25 mouse cellular contexts compared by ENCODE assay signal in genomic region chr17:46118423-46118850, GRCm38 (mm10). TPM values are rescaled to one million over a fixed set of nuclear protein-coding genes. Genes with fewer than 3 reads are reported as not detected.
DNase-seq lines count a peak whose midpoint lies in the region; ATAC-seq and TF ChIP-seq lines count a peak whose summit lies in the region.
"Had no signal": no experiment of that assay in that cellular context is flagged by ENCODE, and none has a peak within 500 bp of the region (broad histone marks: within the 10 kb centered on the region; RNA-seq: fewer than 3 reads in every experiment).

No protein-coding gene starts in this region.

- TF ChIP-seq CTCF in gastrocnemius, adult 2 months (IDR thresholded peaks at IDR 0.05), result no peak
- no peak for TF ChIP-seq CTCF in brain, embryonic 14.5 days (IDR thresholded peaks at IDR 0.05; ENCODE audit: borderline replicate concordance, extremely low read depth, insufficient read depth, insufficient read length)

- H3K9ac ChIP-seq in kidney, embryonic 16.5 days (replicated peaks; ENCODE audit: low read length), result no peak overlapping the region
- H3K9ac ChIP-seq: embryonic facial prominence, embryonic 12.5 days; forebrain, embryonic 12.5 days; liver, postnatal 0 days; midbrain, embryonic 13.5 days; neural tube, embryonic 15.5 days had no signal

- peak overlapping the region; percentile 74 for H3K27ac ChIP-seq in gastrocnemius, adult 2 months
- H3K27ac ChIP-seq in kidney, embryonic 16.5 days (ENCODE audit: low read length), result peak overlapping the region; percentile 26; the same call in 1 of the 2 replicates
- H3K27ac ChIP-seq: embryonic facial prominence, embryonic 12.5 days; forebrain, embryonic 12.5 days; hindbrain, postnatal 0 days; midbrain, embryonic 13.5 days; neural tube, embryonic 15.5 days had no signal

- H3K4me3 ChIP-seq in gastrocnemius, adult 2 months, result peak overlapping the region; percentile 19; the same call in 1 of the 2 replicates
- no peak overlapping the region for H3K4me3 ChIP-seq in kidney, embryonic 16.5 days (ENCODE audit: low read length)
- H3K4me3 ChIP-seq: embryonic facial prominence, embryonic 12.5 days; erythroblast, embryonic 14.5 days; forebrain, embryonic 12.5 days; megakaryocyte, embryonic 14.5 days; midbrain, embryonic 13.5 days; myocyte; neural tube, embryonic 15.5 days had no signal

- H3K9me3 ChIP-seq in kidney, embryonic 16.5 days (ENCODE audit: low read length), result no peaks in the 10 kb centered on the region
- H3K9me3 ChIP-seq: embryonic facial prominence, embryonic 12.5 days; forebrain, embryonic 12.5 days; megakaryocyte, embryonic 14.5 days; midbrain, embryonic 13.5 days; neural tube, embryonic 15.5 days had no signal

- no peak for TF ChIP-seq POLR2A in brain, embryonic 14.5 days (IDR thresholded peaks at IDR 0.05; ENCODE audit: borderline replicate concordance, extremely low read depth, insufficient read depth, insufficient read length, poor library complexity, severe bottlenecking)

- H3K27me3 ChIP-seq in kidney, embryonic 16.5 days (ENCODE audit: insufficient read depth, low read length), result no peaks in the 10 kb centered on the region
- H3K27me3 ChIP-seq: embryonic facial prominence, embryonic 12.5 days; forebrain, embryonic 12.5 days; megakaryocyte, embryonic 14.5 days; midbrain, embryonic 13.5 days; neural tube, embryonic 15.5 days; Patski had no signal

- ATAC-seq in kidney, embryonic 16.5 days (ENCODE audit: low FRiP score, low TSS enrichment), result no peak; the same call in 1 of the 2 replicates
- ATAC-seq: hindbrain, postnatal 0 days; liver, postnatal 0 days; midbrain, embryonic 13.5 days; Patski had no signal

- peaks cover 37% of the 10 kb centered on the region for H3K36me3 ChIP-seq in kidney, embryonic 16.5 days (ENCODE audit: insufficient read depth, low read length)

- no peak for DNase-seq in gastrocnemius, adult 2 months
- no peak for DNase-seq in gastrocnemius, postnatal 4 days (ENCODE audit: low spot score in 2 of 2)
- DNase-seq in kidney, adult 18-20 months, result no peak
- peak; percentile 19 for DNase-seq in brain, embryonic 14.5 days (ENCODE audit: low read depth)
- DNase-seq in retina, postnatal 1 day, result peak; percentile 68
- DNase-seq in right cerebral cortex, postnatal 4 days, result no peak
- DNase-seq: cerebellum, adult 18-20 months; cerebellum, postnatal 14 days; gastrocnemius, postnatal 10 days; kidney, postnatal 14 days; left cerebral cortex, postnatal 4 days; liver, postnatal 0 days; right cerebral cortex, postnatal 14 days; spleen, adult 18-20 months had no signal

- H3K4me1 ChIP-seq in kidney, embryonic 16.5 days (ENCODE audit: insufficient read depth, low read length), result peaks cover 18% of the 10 kb centered on the region
- H3K4me1 ChIP-seq: forebrain, embryonic 12.5 days had no signal

- H3K4me2 ChIP-seq in kidney, embryonic 16.5 days (replicated peaks; ENCODE audit: low read depth, low read length), result no peak overlapping the region
- H3K4me2 ChIP-seq: embryonic facial prominence, embryonic 12.5 days; forebrain, embryonic 12.5 days; liver, embryonic 11.5 days; midbrain, embryonic 13.5 days; neural tube, embryonic 15.5 days had no signal

- WGBS in kidney, embryonic 16.5 days, result 43% methylated on average over 4 of the region's 4 CpGs

- intact Hi-C loops in gastrocnemius, adult 2 months (cut with DNase I), result no loop called here

RNA-seq across cellular contexts. Expression of gene Mrps18a, which starts 7.7 kb away (rescaled TPM):
- 100 to 1,000 TPM in 1 of 2 experiments, 10 to 100 TPM in 1; 84.2 to 104 TPM for total RNA-seq in gastrocnemius, adult 2 months (2021)
- 10 to 100 TPM; 65.9 to 69.3 TPM for total RNA-seq in gastrocnemius, postnatal 4 days (2021)
- polyA plus RNA-seq in kidney, embryonic 16.5 days (2015; fragmentation: Nextera tagmentation; extraction: Ambion mirVana), result 159 and 162 TPM in 2 replicates
- polyA plus RNA-seq in brain, embryonic 14.5 days (2012; rRNA removed), result 73.0 and 82.8 TPM in 2 replicates

RNA-seq across cellular contexts. Expression of gene Rsph9, which starts 25.6 kb away (rescaled TPM):
- total RNA-seq in gastrocnemius, adult 2 months (2021), result under 1 TPM; 0.47 to 0.61 TPM
- total RNA-seq in gastrocnemius, postnatal 4 days (2021), result 1 to 10 TPM; 1.1 to 1.4 TPM
- polyA plus RNA-seq in kidney, embryonic 16.5 days (2015; fragmentation: Nextera tagmentation; extraction: Ambion mirVana), result 15.1 and 16.5 TPM in 2 replicates
- 32.5 and 35.7 TPM in 2 replicates for polyA plus RNA-seq in brain, embryonic 14.5 days (2012; rRNA removed)
- polyA plus RNA-seq: erythroblast, embryonic 14.5 days had no signal

RNA-seq across cellular contexts. Expression of gene Mad2l1bp, which starts 34.9 kb away (rescaled TPM):
- total RNA-seq in gastrocnemius, adult 2 months (2021), result 10 to 100 TPM; 20.8 to 25.1 TPM
- 10 to 100 TPM; 15.7 to 17.6 TPM for total RNA-seq in gastrocnemius, postnatal 4 days (2021)
- 39.9 and 41.2 TPM in 2 replicates for polyA plus RNA-seq in kidney, embryonic 16.5 days (2015; fragmentation: Nextera tagmentation; extraction: Ambion mirVana)
- 20.4 and 28.4 TPM in 2 replicates for polyA plus RNA-seq in brain, embryonic 14.5 days (2012; rRNA removed)

RNA-seq across cellular contexts. Expression of gene Gtpbp2, which starts 42.4 kb away (rescaled TPM):
- 10 to 100 TPM; 52.7 to 55.2 TPM for total RNA-seq in gastrocnemius, adult 2 months (2021)
- 10 to 100 TPM; 70.2 to 77.6 TPM for total RNA-seq in gastrocnemius, postnatal 4 days (2021)
- polyA plus RNA-seq in kidney, embryonic 16.5 days (2015; fragmentation: Nextera tagmentation; extraction: Ambion mirVana), result 44.8 and 51.2 TPM in 2 replicates
- polyA plus RNA-seq in brain, embryonic 14.5 days (2012; rRNA removed), result 169 and 209 TPM in 2 replicates

Comparison
In these comparisons a context has a peak if more than half of its experiments do, and no peak if none do; other contexts are left out.
1. DNase-seq: peak in brain, embryonic 14.5 days (single experiment) and retina, postnatal 1 day (single experiment); none in gastrocnemius, adult 2 months (single experiment), gastrocnemius, postnatal 4 days (0 of 2), kidney, adult 18-20 months (single experiment) and right cerebral cortex, postnatal 4 days (single experiment).